Comparison of ENCODE assay signal across 21 mouse cellular contexts in genomic region chr13:83067496-83067895, GRCm38 (mm10).
"Had no signal": no experiment of that assay in that cellular context is flagged by ENCODE, and none has a peak within 500 bp of the region (broad histone marks: within the 10 kb centered on the region; RNA-seq: fewer than 3 reads in every experiment).

No protein-coding gene starts in this region.

- H3K27me3 ChIP-seq: intestine, embryonic 15.5 days; kidney, embryonic 15.5 days; limb, embryonic 13.5 days; liver, embryonic 12.5 days; liver, embryonic 15.5 days; lung, embryonic 15.5 days; neural tube, embryonic 12.5 days; neural tube, embryonic 15.5 days; stomach, embryonic 15.5 days had no signal

- H3K4me1 ChIP-seq: intestine, embryonic 15.5 days; kidney, embryonic 15.5 days; limb, embryonic 10.5 days; liver, embryonic 12.5 days; liver, embryonic 15.5 days; lung, embryonic 15.5 days; neural tube, embryonic 12.5 days; neural tube, embryonic 15.5 days; stomach, embryonic 15.5 days had no signal

- DNase-seq: kidney, adult 11 months; kidney, adult 8-10 months; kidney, postnatal 10 days; kidney, postnatal 4 days; liver; lung, adult 18-20 months; lung, postnatal 14 days; lung, postnatal 4 days; midbrain, embryonic 14.5 days; thymus, adult 18-20 months; thymus, postnatal 36 days had no signal

- H3K36me3 ChIP-seq: intestine, embryonic 15.5 days; kidney, embryonic 15.5 days; limb, embryonic 10.5 days; limb, embryonic 13.5 days; liver, embryonic 12.5 days; liver, embryonic 15.5 days; lung, embryonic 15.5 days; neural tube, embryonic 12.5 days; neural tube, embryonic 15.5 days; stomach, embryonic 15.5 days had no signal

- H3K27ac ChIP-seq: intestine, embryonic 15.5 days; kidney, embryonic 15.5 days; limb, embryonic 10.5 days; limb, embryonic 13.5 days; liver, embryonic 12.5 days; liver, embryonic 15.5 days; lung, embryonic 15.5 days; neural tube, embryonic 12.5 days; neural tube, embryonic 15.5 days; stomach, embryonic 15.5 days had no signal

- H3K4me3 ChIP-seq: intestine, embryonic 15.5 days; kidney, embryonic 15.5 days; limb, embryonic 10.5 days; limb, embryonic 13.5 days; liver, embryonic 12.5 days; liver, embryonic 15.5 days; lung, embryonic 15.5 days; neural tube, embryonic 12.5 days; neural tube, embryonic 15.5 days; stomach, embryonic 15.5 days had no signal
